Mouse (Mus musculus): Measurements from ENCODE around the gene Taldo1.

DNA sequence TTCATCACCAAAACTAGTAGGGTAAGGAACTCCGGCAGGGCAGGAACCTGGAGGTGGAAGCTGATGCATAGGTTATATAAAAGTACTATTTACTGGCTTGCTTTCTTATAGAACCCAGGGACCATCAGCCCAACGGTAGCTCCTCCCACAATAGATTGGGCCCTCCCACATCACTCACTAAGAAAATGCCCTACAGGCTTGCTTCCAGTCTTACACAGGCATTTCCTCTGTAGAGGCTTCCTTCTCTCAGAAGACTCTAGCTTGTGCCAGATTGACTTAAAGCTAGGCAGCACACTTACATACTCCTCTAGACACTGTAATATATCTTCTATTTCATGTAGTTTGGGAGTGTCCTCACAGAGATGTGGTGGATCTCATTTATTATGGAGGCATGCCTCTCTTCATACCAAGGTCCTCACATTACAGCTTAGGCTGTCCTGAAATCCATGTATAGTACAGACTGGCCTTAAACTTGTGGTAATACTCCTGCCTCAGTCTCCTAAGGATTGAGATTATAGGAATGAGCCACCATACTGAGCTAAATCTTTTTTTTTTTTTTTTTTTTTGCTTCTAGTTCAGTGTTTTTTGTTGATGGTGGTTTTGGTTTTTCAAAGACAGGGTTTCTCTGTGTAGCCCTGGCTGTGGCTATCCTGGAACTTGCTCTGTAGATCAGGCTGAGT, 4.1 kb upstream of the Taldo1 start:
- TF ChIP-seq GATA1 (IDR thresholded peaks at IDR 0.05; ENCODE audit: borderline replicate concordance, low read length) (no peak), FLI1 (IDR thresholded peaks at IDR 0.05; ENCODE audit: low read length) (no peak)
